Mouse (Mus musculus): ENCODE measurements at regions not wholly inside any gene's neighbourhood (a gene's known extent, or its start where the extent isn't known, plus 50 kb on each side); places are given as distances from the start of the nearest gene placed in this dataset.

GRCm38 (mm10) chr5:74885958-74886357 lies 158.6 kb downstream of the Chic2 start:
- no peak for DNase-seq (ENCODE audit: low spot score)

- no peak for DNase-seq (ENCODE audit: low spot score)
Observed at GRCm38 (mm10) chr5:74882563-74882962, 162.0 kb downstream of the Chic2 start.

GRCm38 (mm10) chr5:74880669-74881226 lies 163.8 kb downstream of the Chic2 start:
- DNase-seq (ENCODE audit: low spot score): no peak

GRCm38 (mm10) chr5:74880048-74880437 lies 164.5 kb downstream of the Chic2 start:
- no peak for DNase-seq (ENCODE audit: low spot score)

GRCm38 (mm10) chr5:74879098-74880047 lies 165.2 kb downstream of the Chic2 start:
- DNase-seq (ENCODE audit: low spot score): no peak

- no peak for DNase-seq (ENCODE audit: low spot score)
Observed at GRCm38 (mm10) chr5:74877595-74877994, 167.0 kb downstream of the Chic2 start.

- no peak for DNase-seq (ENCODE audit: low spot score)
Observed at GRCm38 (mm10) chr5:74877185-74877584, 167.4 kb downstream of the Chic2 start.

GRCm38 (mm10) chr5:74874691-74875090 lies 169.9 kb downstream of the Chic2 start:
- DNase-seq (ENCODE audit: low spot score): no peak

GRCm38 (mm10) chr5:74870615-74871014 lies 167.9 kb upstream of the Lnx1 start:
- DNase-seq (ENCODE audit: low spot score): no peak

GRCm38 (mm10) chr5:74867113-74867785 lies 164.5 kb upstream of the Lnx1 start:
- no peak for DNase-seq (ENCODE audit: low spot score)

- no peak for DNase-seq (ENCODE audit: low spot score)
Observed at GRCm38 (mm10) chr5:74866697-74867096, 164.0 kb upstream of the Lnx1 start.

- DNase-seq (ENCODE audit: low spot score): no peak
Observed at GRCm38 (mm10) chr5:74865446-74865845, 162.7 kb upstream of the Lnx1 start.

GRCm38 (mm10) chr5:74864540-74865157 lies 161.9 kb upstream of the Lnx1 start:
- no peak for DNase-seq (ENCODE audit: low spot score)

GRCm38 (mm10) chr5:74861297-74861696 lies 158.6 kb upstream of the Lnx1 start:
- no peak for DNase-seq (ENCODE audit: low spot score)

GRCm38 (mm10) chr5:74857861-74858260 lies 155.1 kb upstream of the Lnx1 start:
- no peak for DNase-seq (ENCODE audit: low spot score)

GRCm38 (mm10) chr5:74857161-74857560 lies 154.4 kb upstream of the Lnx1 start:
- no peak for DNase-seq (ENCODE audit: low spot score)

GRCm38 (mm10) chr5:74847824-74848223 lies 145.1 kb upstream of the Lnx1 start:
- no peak for DNase-seq (ENCODE audit: low spot score)

GRCm38 (mm10) chr5:74846674-74847073 lies 144.0 kb upstream of the Lnx1 start:
- no peak for DNase-seq (ENCODE audit: low spot score)

GRCm38 (mm10) chr5:74834401-74834800 lies 131.7 kb upstream of the Lnx1 start:
- DNase-seq (ENCODE audit: low spot score): no peak

GRCm38 (mm10) chr5:74833887-74834286 lies 131.2 kb upstream of the Lnx1 start:
- no peak for DNase-seq (ENCODE audit: low spot score)

- no peak for DNase-seq (ENCODE audit: low spot score)
Observed at GRCm38 (mm10) chr5:74832011-74832410, 129.3 kb upstream of the Lnx1 start.

GRCm38 (mm10) chr5:74830646-74831045 lies 127.9 kb upstream of the Lnx1 start:
- DNase-seq (ENCODE audit: low spot score): no peak

Data from c-Kit-positive CD71-positive TER-119-positive erythroid progenitor cells, embryonic 14.5 days (primary cell).